Mouse (Mus musculus) E14TG2a.4 (cell line): Measurements from ENCODE around the gene Creb3l2.
A peak's percentile ranks its signal among the peaks of the same experiment; 100 is the strongest.
"Not testable (repeated sequence)": the region's sequence is repeated elsewhere in the genome, so short reads cannot be mapped to it uniquely, and the experiment has no call there.

ENCODE experiments used
- H3K27me3 ChIP-seq: 2 replicates; pipeline ENCODE4 v1.6.1; 2014; ENCODE audit warnings: low read length, control low read depth; ENCODE audit not compliant: insufficient read depth
- H3K36me3 ChIP-seq: 2 replicates; pipeline ENCODE4 v1.6.1; 2014; ENCODE audit warnings: low read length, control low read depth; ENCODE audit not compliant: insufficient read depth
- H3K4me1 ChIP-seq: replicated peaks from 2 replicates; pipeline ENCODE4 v1.6.1; 2014; ENCODE audit warnings: low read depth, low read length, control low read depth
- H3K4me3 ChIP-seq: replicated peaks from 2 replicates; pipeline ENCODE4 v1.5.1; 2014; ENCODE audit warnings: mild to moderate bottlenecking, low read length
- H3K9me3 ChIP-seq: 2 replicates; pipeline ENCODE4 v1.6.1; 2014; ENCODE audit warnings: low read length, control low read depth
- CTCF ChIP-seq: conservative IDR thresholded peaks from 2 replicates; pipeline ENCODE4 v1.5.1; 2014; ENCODE audit warnings: low read length
- NANOG ChIP-seq: IDR thresholded peaks from 2 replicates; pipeline ENCODE4 v1.6.1; 2014; ENCODE audit warnings: borderline replicate concordance, low read length, mixed read lengths
- POU5F1 ChIP-seq: IDR thresholded peaks from 2 replicates; pipeline ENCODE4 v1.6.1; 2014; ENCODE audit warnings: low read length, borderline replicate concordance

Creb3l2 gene

GRCm38 (mm10) chr6:37388501-37388900 is 53.4 kb downstream of the Creb3l2 start:
- Histone ChIP-seq H3K4me1 (peaks cover 17% of the 10 kb centered on the region), H3K36me3 (no peaks in the 10 kb centered on the region), H3K27me3 (no peaks in the 10 kb centered on the region), H3K9me3 (no peaks in the 10 kb centered on the region), H3K4me3 (no peak overlapping the region)
- TF ChIP-seq CTCF: no peak
- no peak for TF ChIP-seq NANOG
- TF ChIP-seq POU5F1: no peak

GRCm38 (mm10) chr6:37387281-37387680 is 54.7 kb downstream of the Creb3l2 start:
- Histone ChIP-seq H3K36me3 (no peaks in the 10 kb centered on the region), H3K9me3 (no peaks in the 10 kb centered on the region), H3K27me3 (no peaks in the 10 kb centered on the region), H3K4me3 (no peak overlapping the region), H3K4me1 (peaks cover 12% of the 10 kb centered on the region)
- TF ChIP-seq CTCF (no peak), NANOG (no peak), POU5F1 (no peak)

GRCm38 (mm10) chr6:37385602-37386285 is 56.2 kb downstream of the Creb3l2 start:
- H3K36me3 ChIP-seq: no peaks in the 10 kb centered on the region
- TF ChIP-seq CTCF (no peak), POU5F1 (no peak), NANOG (no peak)
- H3K4me1 ChIP-seq: peaks cover 10% of the 10 kb centered on the region
- no peak overlapping the region for H3K4me3 ChIP-seq
- no peaks in the 10 kb centered on the region for H3K27me3 ChIP-seq
- 0 out of 2 replicates have a peak, but pooled peaks cover under 1% of the 10 kb centered on the region for H3K9me3 ChIP-seq

- Histone ChIP-seq H3K36me3 (peaks cover 10% of the 10 kb centered on the region), H3K4me1 (peaks cover 13% of the 10 kb centered on the region), H3K4me3 (no peak overlapping the region), H3K9me3 (peaks cover 14% of the 10 kb centered on the region; the same call in 1 of the 2 replicates), H3K27me3 (no peaks in the 10 kb centered on the region)
- no peak for TF ChIP-seq CTCF
- no peak for TF ChIP-seq POU5F1
- TF ChIP-seq NANOG: no peak
Observed at GRCm38 (mm10) chr6:37382761-37383160, 59.2 kb downstream of the Creb3l2 start.

- Histone ChIP-seq H3K4me3 (peak overlapping the region; percentile 43), H3K27me3 (no peaks in the 10 kb centered on the region), H3K36me3 (peaks cover 10% of the 10 kb centered on the region), H3K9me3 (peaks cover 14% of the 10 kb centered on the region; the same call in 1 of the 2 replicates), H3K4me1 (peaks cover 36% of the 10 kb centered on the region)
- TF ChIP-seq POU5F1 (peak; percentile 74; the same call in 1 of the 2 replicates), NANOG (0 out of 2 replicates have a peak, but pooled peaks have one; percentile 20), CTCF (no peak)
Observed at GRCm38 (mm10) chr6:37377836-37378580, 63.9 kb downstream of the Creb3l2 start.

- H3K27me3 ChIP-seq, H3K36me3 ChIP-seq: not testable (repeated sequence)
- H3K4me3 ChIP-seq: peak overlapping the region; percentile 43
- peaks cover 36% of the 10 kb centered on the region for H3K4me1 ChIP-seq
- H3K9me3 ChIP-seq: peaks cover 14% of the 10 kb centered on the region; the same call in 1 of the 2 replicates
Observed at GRCm38 (mm10) chr6:37377387-37377786, 64.6 kb downstream of the Creb3l2 start.

GRCm38 (mm10) chr6:37375452-37375851 is 66.5 kb downstream of the Creb3l2 start:
- no peaks in the 10 kb centered on the region for H3K27me3 ChIP-seq
- peaks cover 36% of the 10 kb centered on the region for H3K4me1 ChIP-seq
- H3K4me3 ChIP-seq: no peak overlapping the region
- peaks cover 9% of the 10 kb centered on the region for H3K36me3 ChIP-seq
- H3K9me3 ChIP-seq: peaks cover 11% of the 10 kb centered on the region; the same call in 1 of the 2 replicates
- TF ChIP-seq CTCF: no peak
- TF ChIP-seq POU5F1: no peak
- no peak for TF ChIP-seq NANOG

GRCm38 (mm10) chr6:37371341-37371740 is 70.6 kb downstream of the Creb3l2 start:
- Histone ChIP-seq H3K4me3 (no peak overlapping the region), H3K36me3 (no peaks in the 10 kb centered on the region), H3K27me3 (no peaks in the 10 kb centered on the region), H3K9me3 (no peaks in the 10 kb centered on the region), H3K4me1 (peaks cover 18% of the 10 kb centered on the region)
- TF ChIP-seq NANOG (no peak), CTCF (peak; percentile 77), POU5F1 (no peak)

GRCm38 (mm10) chr6:37370566-37370965 is 71.4 kb downstream of the Creb3l2 start:
- Histone ChIP-seq H3K27me3 (no peaks in the 10 kb centered on the region), H3K36me3 (no peaks in the 10 kb centered on the region), H3K9me3 (no peaks in the 10 kb centered on the region), H3K4me3 (no peak overlapping the region), H3K4me1 (peaks cover 18% of the 10 kb centered on the region)
- TF ChIP-seq CTCF: no peak
- TF ChIP-seq NANOG: no peak
- no peak for TF ChIP-seq POU5F1
